Mouse (Mus musculus): ENCODE results near the gene Tbc1d4. TPM values are rescaled to one million over a fixed set of nuclear protein-coding genes. Genes with fewer than 3 reads are reported as not detected.
"Not testable (repeated sequence)": the region's sequence is repeated elsewhere in the genome, so short reads cannot be mapped to it uniquely, and the experiment has no call there.

The Tbc1d4 gene
- total and polyA plus RNA-seq, 2 experiments from 2014 or later = 5.7 to 21.0 TPM

- Histone ChIP-seq H3K4me2 (ENCODE audit: low read depth, low read length, poor library complexity, severe bottlenecking) (no peak overlapping the region), H3K4me3 (ENCODE audit: low read depth, low read length) (no peak overlapping the region), H3K27me3 (ENCODE audit: insufficient read depth, low read length) (no peaks in the 10 kb centered on the region), H3K36me3 (ENCODE audit: insufficient read depth, low read length) (no peaks in the 10 kb centered on the region), H3K4me1 (ENCODE audit: insufficient read depth, low read length) (no peaks in the 10 kb centered on the region), H3K27ac (ENCODE audit: low read depth, low read length) (no peak overlapping the region), H3K9me3 (ENCODE audit: low read length) (no peaks in the 10 kb centered on the region), H3K9ac (replicated peaks; ENCODE audit: low read length, poor library complexity, severe bottlenecking) (no peak overlapping the region)
- DNase-seq (ENCODE audit: low spot score) (peak; percentile 47), ATAC-seq (ENCODE audit: low FRiP score) (no peak)
- no peak for TF ChIP-seq CTCF (IDR thresholded peaks at IDR 0.05)
- 26% methylated on average over 5 of the region's 5 CpGs for WGBS
Observed at GRCm38 (mm10) chr14:101591101-101591500, 17.9 kb downstream of the Tbc1d4 start.

- not testable (repeated sequence) for H3K27me3 ChIP-seq (ENCODE audit: insufficient read depth, low read length); DNase-seq (ENCODE audit: low spot score); H3K9me3 ChIP-seq (ENCODE audit: low read length); H3K27ac ChIP-seq (ENCODE audit: low read depth, low read length); H3K4me3 ChIP-seq (ENCODE audit: low read depth, low read length); H3K4me2 ChIP-seq (ENCODE audit: low read depth, low read length, poor library complexity, severe bottlenecking); H3K9ac ChIP-seq (replicated peaks; ENCODE audit: low read length, poor library complexity, severe bottlenecking); ATAC-seq (ENCODE audit: low FRiP score); H3K4me1 ChIP-seq (ENCODE audit: insufficient read depth, low read length); H3K36me3 ChIP-seq (ENCODE audit: insufficient read depth, low read length)
- whole genome bisulfite sequencing = 84% methylated on average over 2 of the region's 4 CpGs
Observed at GRCm38 (mm10) chr14:101588209-101588991, 20.6 kb downstream of the Tbc1d4 start.

- H3K9ac ChIP-seq (replicated peaks; ENCODE audit: low read length, poor library complexity, severe bottlenecking); DNase-seq (ENCODE audit: low spot score); H3K4me3 ChIP-seq (ENCODE audit: low read depth, low read length); H3K4me2 ChIP-seq (ENCODE audit: low read depth, low read length, poor library complexity, severe bottlenecking); ATAC-seq (ENCODE audit: low FRiP score); H3K27ac ChIP-seq (ENCODE audit: low read depth, low read length); H3K36me3 ChIP-seq (ENCODE audit: insufficient read depth, low read length); H3K4me1 ChIP-seq (ENCODE audit: insufficient read depth, low read length); H3K9me3 ChIP-seq (ENCODE audit: low read length); H3K27me3 ChIP-seq (ENCODE audit: insufficient read depth, low read length): not testable (repeated sequence)
- WGBS = 86% methylated on average over 4 of the region's 6 CpGs
Observed at GRCm38 (mm10) chr14:101587366-101588040, 21.5 kb downstream of the Tbc1d4 start.

- no peak overlapping the region for H3K4me3 ChIP-seq (ENCODE audit: low read depth, low read length)
- H3K9me3 ChIP-seq (ENCODE audit: low read length) = no peaks in the 10 kb centered on the region
- WGBS = 59% methylated on average over 7 of the region's 7 CpGs
- TF ChIP-seq CTCF (IDR thresholded peaks at IDR 0.05) = no peak
- H3K4me2 ChIP-seq (ENCODE audit: low read depth, low read length, poor library complexity, severe bottlenecking) = no peak overlapping the region
- no peaks in the 10 kb centered on the region for H3K27me3 ChIP-seq (ENCODE audit: insufficient read depth, low read length)
- peak; percentile 24 for DNase-seq (ENCODE audit: low spot score)
- no peak for ATAC-seq (ENCODE audit: low FRiP score)
- H3K9ac ChIP-seq (replicated peaks; ENCODE audit: low read length, poor library complexity, severe bottlenecking) = no peak overlapping the region
- H3K4me1 ChIP-seq (ENCODE audit: insufficient read depth, low read length) = no peaks in the 10 kb centered on the region
- H3K36me3 ChIP-seq (ENCODE audit: insufficient read depth, low read length) = no peaks in the 10 kb centered on the region
- H3K27ac ChIP-seq (ENCODE audit: low read depth, low read length) = no peak overlapping the region
Observed at GRCm38 (mm10) chr14:101586096-101586495, 22.9 kb downstream of the Tbc1d4 start.

- Histone ChIP-seq H3K4me3 (ENCODE audit: low read depth, low read length) (no peak overlapping the region), H3K9me3 (ENCODE audit: low read length) (no peaks in the 10 kb centered on the region), H3K9ac (replicated peaks; ENCODE audit: low read length, poor library complexity, severe bottlenecking) (no peak overlapping the region), H3K36me3 (ENCODE audit: insufficient read depth, low read length) (no peaks in the 10 kb centered on the region; the same call in 1 of the 2 replicates), H3K4me2 (ENCODE audit: low read depth, low read length, poor library complexity, severe bottlenecking) (no peak overlapping the region), H3K27me3 (ENCODE audit: insufficient read depth, low read length) (no peaks in the 10 kb centered on the region), H3K4me1 (ENCODE audit: insufficient read depth, low read length) (no peaks in the 10 kb centered on the region), H3K27ac (ENCODE audit: low read depth, low read length) (no peak overlapping the region)
- WGBS = 22% methylated on average over 3 of the region's 3 CpGs
- DNase-seq (ENCODE audit: low spot score) (no peak), ATAC-seq (ENCODE audit: low FRiP score) (no peak)
- no peak for TF ChIP-seq CTCF (IDR thresholded peaks at IDR 0.05)
Observed at GRCm38 (mm10) chr14:101575651-101576050, 33.3 kb downstream of the Tbc1d4 start.

GRCm38 (mm10) chr14:101574536-101574935 lies 34.5 kb downstream of the Tbc1d4 start:
- TF ChIP-seq CTCF (IDR thresholded peaks at IDR 0.05) = no peak
- WGBS = 100% methylated on average over 1 of the region's 1 CpGs
- no peaks in the 10 kb centered on the region for H3K4me1 ChIP-seq (ENCODE audit: insufficient read depth, low read length)
- ATAC-seq (ENCODE audit: low FRiP score) (no peak), DNase-seq (ENCODE audit: low spot score) (no peak)
- no peaks in the 10 kb centered on the region; the same call in 1 of the 2 replicates for H3K36me3 ChIP-seq (ENCODE audit: insufficient read depth, low read length)
- no peak overlapping the region for H3K4me2 ChIP-seq (ENCODE audit: low read depth, low read length, poor library complexity, severe bottlenecking)
- no peak overlapping the region for H3K4me3 ChIP-seq (ENCODE audit: low read depth, low read length)
- H3K9me3 ChIP-seq (ENCODE audit: low read length) = no peaks in the 10 kb centered on the region
- no peak overlapping the region for H3K9ac ChIP-seq (replicated peaks; ENCODE audit: low read length, poor library complexity, severe bottlenecking)
- H3K27me3 ChIP-seq (ENCODE audit: insufficient read depth, low read length) = no peaks in the 10 kb centered on the region
- no peak overlapping the region for H3K27ac ChIP-seq (ENCODE audit: low read depth, low read length)

Data from midbrain, postnatal 0 days (tissue).